Mouse (Mus musculus) liver, adult 2 months (tissue): Measurements from ENCODE around the gene Ctf1.

ENCODE experiments used
- CTCF ChIP-seq: fragments of 200-500 bp; IDR thresholded peaks from 2 replicates; pipeline ENCODE4 v1.5.1; 2011; ENCODE audit warnings: low read depth, low read length, control low read depth
- POLR2A ChIP-seq: fragments of 200-500 bp; IDR thresholded peaks from 2 replicates; pipeline ENCODE4 v1.6.1; 2011; ENCODE audit warnings: low read length, control low read depth; ENCODE audit not compliant: insufficient read depth; ENCODE audit errors: extremely low read depth

- TF ChIP-seq CTCF (no peak), POLR2A (no peak)
These were observed 8.9 kb upstream of the Ctf1 start for GRCm38 (mm10) chr7:127703561-127704178.
